Mouse (Mus musculus): ENCODE data around the gene Rangrf.

- no peak for TF ChIP-seq POLR2A (IDR thresholded peaks at IDR 0.05; ENCODE audit: borderline replicate concordance, extremely low read depth, insufficient read depth, insufficient read length, poor library complexity, severe bottlenecking)
- no peak for TF ChIP-seq CTCF (IDR thresholded peaks at IDR 0.05; ENCODE audit: borderline replicate concordance, extremely low read depth, insufficient read depth, insufficient read length)
Observed at GRCm38 (mm10) chr11:68923191-68923590, 51.8 kb downstream of the Rangrf start.
